Mouse (Mus musculus) heart, adult 10 weeks (tissue): ENCODE measurements around the gene Cltrn. TPM values are rescaled to one million over a fixed set of nuclear protein-coding genes. Genes with fewer than 3 reads are reported as not detected.

Experiments used
- polyA plus RNA-seq: library from polyadenylated mRNA; stranded (reverse); fragments of 350-450 nt; fragmentation: Illumina TruSeq; extraction: RNeasy Lipid Tissue Mini Kit (QIAGEN cat#74804); gene quantifications from one replicate; pipeline ENCODE4 v1.2.3, GENCODE M21; 2014; ENCODE audit warnings: low read depth, low replicate concordance

Gene Cltrn
- not detected for polyA plus RNA-seq

DNA sequence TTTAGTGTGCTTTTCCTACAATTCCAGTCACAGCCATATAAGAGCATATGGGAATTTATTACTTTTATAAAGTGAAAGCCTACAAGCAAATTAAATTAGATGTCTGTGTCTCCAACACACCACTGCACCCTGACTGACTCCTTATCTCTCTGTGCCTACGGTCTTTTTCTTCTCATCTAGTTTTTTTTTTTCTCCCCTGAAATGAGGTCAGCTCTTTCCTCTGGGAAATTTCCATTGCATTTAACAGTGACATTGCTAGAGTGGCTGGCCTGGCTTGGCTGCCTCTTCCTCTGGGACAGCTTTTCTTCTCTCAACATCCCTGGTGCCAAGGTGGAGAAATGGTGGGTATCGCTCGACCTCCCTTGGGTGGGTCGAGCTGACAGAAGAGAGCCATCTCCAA is at the start of gene Cltrn:
TSS of gene Cltrn (plus strand) at position 249 of the 400 bp plus-strand sequence.

DNA sequence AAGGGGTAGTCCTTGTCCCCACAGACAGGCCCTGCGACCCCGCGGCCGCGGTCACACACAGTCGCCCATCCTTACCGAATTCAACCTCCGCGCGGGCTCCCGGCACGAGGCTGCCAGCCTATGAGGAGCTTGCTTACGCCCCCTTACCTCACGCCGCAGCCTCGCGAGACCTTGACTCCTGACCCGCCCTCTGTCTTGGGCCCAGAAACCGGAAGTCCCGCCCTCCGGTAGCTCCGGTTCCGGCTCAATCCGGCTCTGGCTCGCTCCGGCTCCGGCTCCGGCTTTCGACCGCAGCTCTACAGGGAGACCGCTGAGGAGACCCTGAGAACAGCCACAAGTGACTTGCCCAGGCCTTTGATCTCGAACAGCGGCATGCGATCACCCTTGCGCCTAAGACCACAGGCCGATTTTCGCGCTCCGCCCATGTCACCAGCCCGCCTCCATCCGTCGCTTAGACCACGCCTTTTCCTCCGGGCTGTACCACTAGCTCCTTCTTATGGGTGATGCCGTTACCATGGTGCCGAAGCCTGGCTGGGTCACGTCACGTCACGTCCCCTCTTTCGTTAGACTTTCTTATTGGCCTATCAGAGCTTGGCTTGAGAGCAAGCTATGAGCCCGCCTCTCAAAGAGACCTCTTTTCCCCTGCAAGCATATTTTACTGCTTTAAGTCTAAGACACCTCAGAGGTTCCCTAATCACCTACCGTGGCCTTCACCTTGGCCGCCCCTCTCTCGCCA is 12.4 kb upstream of the Cltrn start, which contains the start of gene Siah1b:
TSS of gene Siah1b (minus strand) at position 454 of the 736 bp plus-strand sequence.

DNA sequence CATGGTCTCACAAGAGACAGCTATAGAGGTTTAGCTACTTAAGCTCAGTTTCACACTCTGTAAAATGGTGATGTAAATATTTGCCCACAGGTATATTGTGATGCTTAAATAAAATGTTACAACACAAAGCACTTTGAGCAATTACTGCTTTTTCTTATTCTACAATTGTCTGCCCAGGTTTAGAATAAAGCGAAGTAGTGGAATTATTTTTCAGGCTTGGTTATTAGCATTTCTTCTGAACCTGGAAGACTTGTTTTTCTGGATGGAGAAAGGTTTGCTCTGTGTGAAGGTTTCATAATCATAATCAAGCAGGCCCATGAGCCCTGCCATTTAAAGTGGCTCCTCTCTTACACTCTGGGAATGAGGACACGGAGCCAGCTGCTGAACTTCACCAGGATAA is 50.4 kb downstream of the Cltrn start, which contains the start of gene Ace2:
TSS of gene Ace2 (plus strand) at position 301 of the 400 bp plus-strand sequence.

Other genes starting within 250 kb of the Cltrn start
- 31.9 TPM for gene Ap1s2, start 179.8 kb upstream of the Cltrn start, polyA plus RNA-seq
- gene Zrsr2, start 130.2 kb upstream of the Cltrn start, polyA plus RNA-seq, result 17.8 TPM
- 1.4 TPM for gene Car5b, start 60.8 kb upstream of the Cltrn start, polyA plus RNA-seq
- gene Siah1b, start 12.3 kb upstream of the Cltrn start, polyA plus RNA-seq, result 4.6 TPM
- 1.7 TPM for gene Ace2, start 50.5 kb downstream of the Cltrn start, polyA plus RNA-seq
- gene Bmx, start 169.4 kb downstream of the Cltrn start, polyA plus RNA-seq, result 3.5 TPM
- gene Pir, start 180.5 kb downstream of the Cltrn start, polyA plus RNA-seq, result 11.8 TPM